Mouse (Mus musculus) regulatory T cell (primary cell): ENCODE measurements around the gene Bves.
"Not testable (repeated sequence)": the region's sequence is repeated elsewhere in the genome, so short reads cannot be mapped to it uniquely, and the experiment has no call there.

Experiments
- in situ Hi-C: fragments of 300-600 bp; cut with MboI, MseI; formaldehyde crosslinking; loops from one replicate; pipeline ENCODE4 v1.15.1; 2025; ENCODE audit warnings: high pct_unique_total_duplicates

Gene Bves

DNA sequence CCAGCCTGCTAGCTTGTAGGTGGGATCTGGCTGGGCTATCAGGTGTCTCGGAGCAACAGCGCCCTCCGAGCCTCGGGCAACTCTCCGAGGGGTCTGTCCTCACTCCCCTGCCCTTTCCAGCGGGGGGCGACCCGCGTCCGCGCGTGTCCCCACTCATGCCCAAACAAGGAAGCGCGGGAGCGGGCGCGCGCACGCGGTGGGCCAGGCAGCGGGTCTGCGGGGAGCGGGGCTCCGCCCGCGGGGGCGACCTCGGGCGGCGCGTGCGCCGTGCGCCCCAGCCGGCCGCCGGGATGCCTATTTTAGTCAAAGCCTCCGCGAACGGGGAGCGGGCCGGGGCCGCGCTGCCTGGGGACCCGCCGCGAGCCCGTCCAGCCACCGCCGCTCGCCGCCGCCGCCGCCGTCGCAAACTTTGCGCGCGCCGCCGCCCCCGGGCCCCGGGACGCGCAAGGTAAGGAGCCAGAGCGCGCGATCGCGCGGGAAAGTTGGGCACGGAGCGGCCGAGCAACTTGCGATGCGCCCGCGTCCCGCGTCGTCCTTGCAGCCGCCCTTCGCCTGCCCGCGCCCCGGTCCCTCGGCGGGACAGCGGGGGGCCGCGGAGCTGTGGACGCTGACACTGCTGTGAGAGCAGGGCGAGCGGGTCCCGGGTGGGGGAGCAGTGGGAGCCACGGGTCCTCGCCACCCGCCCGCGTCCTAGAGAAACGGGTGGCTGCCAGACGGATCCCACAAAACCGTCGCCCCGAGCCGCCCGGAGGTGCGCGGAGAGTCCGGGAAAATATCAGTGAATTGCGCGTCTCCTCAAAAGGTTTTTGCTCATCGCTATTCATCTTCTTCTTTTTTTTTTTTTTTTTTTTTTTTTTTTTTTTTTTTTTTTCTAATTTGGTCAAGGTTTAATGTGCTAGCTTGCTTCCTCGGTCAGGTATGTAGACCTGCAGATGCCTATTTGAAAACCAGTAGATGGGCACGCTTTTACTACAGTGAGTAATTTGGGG is at the start of gene Bves:
Gene Bves, plus strand, starts transcription at position 339 of the 989 bp plus-strand sequence.
- in situ Hi-C loops, result no loop called here

DNA sequence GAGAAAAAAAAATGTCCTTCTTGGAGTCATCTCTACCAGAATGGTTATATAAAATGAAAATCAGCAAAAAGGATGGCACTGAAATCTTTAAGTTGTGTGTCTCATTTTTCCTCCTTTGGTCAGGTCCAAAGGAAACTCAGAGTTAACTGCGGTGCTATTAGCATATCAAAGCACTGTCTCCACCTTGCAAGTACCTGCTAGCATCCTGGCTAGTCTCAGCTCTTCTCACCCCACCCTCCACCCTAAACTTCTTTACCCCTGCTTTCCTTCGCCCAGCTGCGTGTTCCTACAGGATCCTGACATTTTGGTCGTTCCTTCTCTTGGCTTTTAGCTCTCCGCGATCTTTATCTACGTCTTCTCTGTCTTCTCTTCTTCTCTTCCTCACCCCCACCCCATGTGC is 47.2 kb upstream of the Bves start:
- in situ Hi-C loops, result no loop called here

DNA sequence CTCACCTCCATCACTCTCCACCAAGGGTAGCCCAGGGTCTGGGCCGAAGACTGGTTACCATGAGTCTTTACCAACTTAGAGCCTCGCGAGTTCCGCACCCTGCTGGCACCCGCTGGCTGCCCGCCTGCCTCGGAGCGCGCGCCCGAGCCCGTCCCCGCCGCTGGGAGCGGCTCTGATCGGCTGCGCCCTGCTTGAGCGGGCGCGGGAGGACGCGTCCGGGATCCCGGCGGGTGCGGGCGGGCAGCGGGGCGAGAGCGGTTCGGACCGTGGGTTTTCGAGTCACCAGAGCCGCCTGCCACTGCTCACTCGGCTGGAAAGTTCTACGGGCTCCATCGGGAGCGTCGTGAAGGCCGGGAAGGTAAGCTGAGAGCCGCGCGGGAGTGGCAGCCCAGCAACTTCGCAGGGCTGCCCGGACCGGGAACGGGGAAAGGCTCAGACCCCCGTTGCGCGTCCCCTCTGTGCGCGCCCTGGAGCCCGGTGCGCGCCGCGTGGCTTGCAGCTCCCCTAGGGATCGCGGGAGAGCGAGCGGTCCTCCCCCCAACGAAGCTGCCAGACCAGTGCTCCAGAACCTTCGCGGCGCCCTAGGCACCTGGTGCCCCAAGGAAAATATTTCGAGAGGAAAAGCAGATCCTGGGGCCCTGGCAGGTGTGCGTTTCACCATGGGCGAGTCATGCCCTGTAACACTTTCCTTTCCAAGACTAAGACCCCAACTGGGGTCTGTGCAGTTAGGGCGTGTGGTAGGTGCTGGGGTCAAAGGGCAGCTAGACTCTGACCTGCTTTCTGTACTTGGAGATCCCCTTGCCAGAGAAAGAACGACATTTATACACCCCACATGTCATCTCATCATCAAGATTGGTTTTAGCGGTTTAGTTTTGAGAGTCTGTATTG is 46.1 kb upstream of the Bves start:
- in situ Hi-C loops, result no loop called here

DNA sequence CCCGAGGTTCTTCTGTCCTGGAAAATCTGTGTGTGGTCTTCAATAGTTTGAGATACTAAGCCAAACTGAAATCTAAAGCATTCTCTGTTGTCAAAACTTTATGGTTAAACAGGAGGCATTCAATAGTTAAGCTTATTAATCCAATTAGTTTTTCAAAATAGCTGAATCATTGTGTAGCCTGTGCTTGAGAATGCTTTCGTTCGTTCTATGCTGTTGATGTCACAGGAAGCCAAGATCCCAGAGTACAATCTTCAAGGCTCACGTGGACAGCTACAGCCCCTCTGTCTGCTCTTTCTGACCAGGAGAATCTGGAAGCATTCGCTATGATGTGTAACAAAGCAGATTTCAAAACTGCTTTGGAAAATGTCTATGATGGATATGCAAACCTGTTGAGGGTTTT is 45.0 kb upstream of the Bves start:
- in situ Hi-C loops, result no loop called here

DNA sequence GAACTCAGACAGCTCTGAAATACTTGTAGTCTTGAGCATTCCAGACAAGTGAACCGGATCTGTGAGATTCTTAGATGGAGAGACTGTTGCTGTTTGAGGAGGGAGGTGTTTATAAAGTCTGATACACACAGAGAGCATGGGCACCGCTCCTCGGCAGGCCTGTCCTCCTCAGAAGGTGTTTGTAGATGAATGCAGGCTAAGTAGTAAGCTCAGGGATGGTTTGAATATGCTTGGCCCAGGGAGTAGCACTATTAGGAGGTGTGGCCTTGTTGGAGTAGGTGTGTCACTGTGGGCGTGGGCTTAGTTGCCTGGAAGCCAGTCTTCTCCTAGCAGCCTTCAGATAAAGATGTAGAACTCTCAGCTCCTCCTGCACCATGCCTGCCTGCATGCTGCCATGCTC is 43.4 kb upstream of the Bves start:
- in situ Hi-C loops, result not testable (repeated sequence)

DNA sequence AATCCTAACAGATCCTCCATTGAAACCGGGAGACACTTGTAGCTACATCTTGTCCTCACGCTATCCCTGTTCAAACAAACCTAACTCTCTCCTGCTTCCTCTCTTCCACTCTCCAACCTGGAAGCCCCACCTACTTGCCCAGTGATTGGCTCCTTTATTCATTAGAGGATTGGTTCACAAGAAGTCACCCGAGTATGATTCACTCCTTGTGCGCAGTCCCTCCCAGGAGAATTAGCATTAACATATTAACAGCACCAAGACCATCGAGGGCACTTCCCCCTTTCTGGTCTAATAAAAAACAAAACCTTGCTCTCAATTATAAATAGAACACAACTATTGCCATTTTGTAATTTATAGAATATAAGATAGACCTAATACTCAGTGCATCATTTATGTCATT is 40.5 kb upstream of the Bves start:
- in situ Hi-C loops, result no loop called here

DNA sequence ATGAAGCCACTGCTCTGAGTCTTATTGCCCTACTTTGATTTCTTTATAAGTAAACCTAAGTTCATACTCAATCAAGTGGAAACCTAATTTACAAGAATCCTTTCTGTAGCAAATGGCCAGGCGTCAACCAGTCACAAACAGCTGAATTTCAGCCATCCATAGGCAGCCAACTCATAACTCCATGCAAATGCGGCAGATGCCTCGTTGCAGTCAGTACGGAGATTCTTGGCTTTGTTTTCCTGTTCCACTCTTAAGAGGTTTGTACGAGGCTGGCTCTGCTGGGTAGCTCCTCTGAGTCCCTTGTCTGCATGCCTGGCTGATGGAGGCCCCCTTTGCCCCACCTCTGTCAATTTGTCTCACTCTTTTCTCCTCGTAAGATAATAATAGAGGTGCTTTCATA is 37.1 kb upstream of the Bves start:
- in situ Hi-C loops, result no loop called here

DNA sequence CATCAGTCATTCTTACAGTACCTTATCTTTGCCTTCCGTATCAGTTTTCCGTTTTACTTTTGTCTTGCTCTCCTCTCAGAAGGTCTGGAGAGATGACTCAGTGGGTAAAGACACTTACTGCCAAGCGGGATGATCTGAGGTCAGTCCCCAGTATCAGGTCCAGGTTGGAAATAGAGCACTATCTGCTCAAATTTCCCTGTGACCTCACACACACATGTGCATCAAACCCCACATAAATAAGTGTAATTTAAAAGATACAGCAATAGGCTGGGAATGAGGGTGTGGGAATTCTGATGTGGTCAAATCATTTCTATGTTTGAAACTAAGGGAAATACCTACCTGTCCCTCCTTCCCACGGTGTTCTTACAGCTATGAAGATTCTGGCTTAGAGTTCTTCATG is 36.1 kb upstream of the Bves start:
- in situ Hi-C loops, result no loop called here

DNA sequence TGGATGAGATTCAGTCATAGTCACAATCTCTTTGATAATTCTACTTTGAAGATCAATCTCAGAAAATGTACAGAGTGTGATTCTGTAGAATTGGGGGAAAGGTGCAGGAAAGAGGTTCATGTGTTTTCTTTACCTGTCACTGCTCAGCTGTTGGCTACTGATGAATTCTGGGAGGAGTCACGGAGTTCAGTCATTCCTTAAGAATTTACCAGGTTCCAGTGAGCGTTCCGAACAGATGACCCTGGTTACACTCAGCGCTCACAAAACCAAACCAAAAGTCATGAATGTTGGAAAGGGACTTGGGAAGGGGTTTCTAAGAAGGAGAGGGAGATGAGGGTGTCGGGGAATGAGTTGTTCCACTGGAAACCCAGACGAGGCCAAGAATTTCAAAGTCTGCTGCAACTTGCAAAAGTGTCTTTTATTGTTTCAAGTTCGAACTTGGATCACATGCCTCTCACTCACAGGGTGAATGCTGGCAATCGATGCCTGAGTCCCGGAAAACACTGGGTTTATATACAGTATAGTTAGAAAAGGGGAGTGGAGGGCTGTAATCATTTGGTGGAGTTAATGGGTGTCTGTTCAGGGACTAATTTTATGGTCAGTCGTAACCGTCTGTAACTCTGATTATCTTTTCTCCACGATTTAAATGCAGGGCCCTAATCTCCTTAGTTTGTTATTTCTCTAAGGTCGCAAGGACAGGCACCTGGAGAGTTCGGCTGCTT is 32.1 kb upstream of the Bves start:
- in situ Hi-C loops, result loop anchor here (10.0 kb wide), 1 partner anchor 1009 kb away; no protein-coding TSS in a partner anchor

DNA sequence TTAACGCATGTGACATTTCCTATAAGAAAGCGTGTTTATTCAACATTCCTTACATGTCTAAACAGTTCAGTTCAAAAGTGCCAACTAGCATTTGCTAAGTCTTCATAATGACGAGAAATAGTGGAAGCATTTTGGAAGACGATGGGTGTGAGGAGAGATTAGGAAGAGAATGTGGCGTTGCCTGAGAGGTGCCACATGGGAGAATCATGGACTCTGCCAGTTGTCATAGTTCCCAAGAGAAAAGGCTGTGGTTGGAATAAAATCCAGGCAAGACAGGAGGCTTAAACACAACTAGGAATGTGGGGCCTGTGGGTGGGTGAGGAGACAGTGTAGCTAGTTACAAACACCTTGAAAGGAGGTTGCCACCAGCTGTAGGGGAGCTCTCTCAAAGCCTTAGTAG is 30.4 kb upstream of the Bves start:
- in situ Hi-C loops, result loop anchor here (10.0 kb wide), 1 partner anchor 1010 kb away; no protein-coding TSS in a partner anchor

DNA sequence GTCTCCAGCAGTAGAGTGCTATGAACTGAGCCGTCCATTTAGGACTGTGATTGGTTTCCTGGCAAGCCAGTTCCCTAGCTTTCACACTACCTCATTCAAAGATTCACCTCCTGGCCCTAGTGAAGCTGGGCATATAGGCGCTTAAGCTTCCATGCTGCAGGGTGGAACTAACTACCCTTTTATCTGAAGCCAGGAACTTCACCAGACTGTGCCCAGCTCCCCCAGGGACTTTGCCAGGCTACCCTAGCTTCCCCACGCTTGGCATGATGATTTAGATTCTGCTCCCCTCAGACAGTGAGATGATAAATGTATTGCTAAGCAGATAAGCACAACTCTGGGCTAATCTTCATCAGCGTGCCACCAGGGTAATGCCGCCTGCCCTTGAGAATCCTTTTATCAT is 24.4 kb upstream of the Bves start:
- in situ Hi-C loops, result loop anchor here (10.0 kb wide), 1 partner anchor 964 kb away; no protein-coding TSS in a partner anchor

DNA sequence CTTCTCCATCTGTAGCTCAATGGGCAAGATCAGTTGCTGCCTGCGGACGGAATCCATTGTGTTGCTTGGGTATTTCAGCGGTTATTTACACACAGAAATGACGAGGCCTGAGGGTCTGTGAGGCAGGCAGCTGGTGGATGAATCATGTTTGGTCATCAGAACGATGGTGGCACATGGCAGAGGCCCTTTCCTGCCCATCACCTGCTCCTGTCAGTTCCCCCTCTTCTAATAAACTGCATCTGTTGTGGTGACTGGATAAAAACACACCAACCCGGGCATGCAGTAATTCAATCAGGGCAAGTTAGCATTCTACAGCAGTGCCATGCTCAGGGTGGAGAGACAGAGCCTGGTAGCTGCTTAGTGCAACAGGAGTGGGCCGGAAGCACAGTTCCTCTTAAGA is 23.9 kb upstream of the Bves start:
- in situ Hi-C loops, result loop anchor here (10.0 kb wide), 1 partner anchor 963 kb away; no protein-coding TSS in a partner anchor

DNA sequence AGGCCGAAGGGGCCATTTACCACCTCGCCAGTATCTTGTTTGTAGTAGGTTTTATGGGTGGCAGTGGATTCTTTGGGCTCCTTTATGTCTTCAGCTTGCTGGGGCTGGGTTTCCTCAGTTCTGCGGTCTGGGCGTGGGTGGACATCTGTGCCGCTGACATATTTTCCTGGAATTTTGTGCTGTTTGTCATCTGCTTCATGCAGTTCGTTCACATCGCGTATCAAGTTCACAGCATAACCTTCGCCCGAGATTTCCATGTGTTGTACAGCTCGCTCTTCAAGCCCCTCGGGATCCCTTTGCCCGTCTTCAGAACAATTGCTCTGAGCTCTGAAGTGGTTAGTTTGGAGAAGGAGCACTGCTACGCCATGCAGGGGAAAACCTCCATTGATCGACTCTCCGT is 20.7 kb upstream of the Bves start:
- in situ Hi-C loops, result loop anchor here (10.0 kb wide), 1 partner anchor 960 kb away; no protein-coding TSS in a partner anchor

DNA sequence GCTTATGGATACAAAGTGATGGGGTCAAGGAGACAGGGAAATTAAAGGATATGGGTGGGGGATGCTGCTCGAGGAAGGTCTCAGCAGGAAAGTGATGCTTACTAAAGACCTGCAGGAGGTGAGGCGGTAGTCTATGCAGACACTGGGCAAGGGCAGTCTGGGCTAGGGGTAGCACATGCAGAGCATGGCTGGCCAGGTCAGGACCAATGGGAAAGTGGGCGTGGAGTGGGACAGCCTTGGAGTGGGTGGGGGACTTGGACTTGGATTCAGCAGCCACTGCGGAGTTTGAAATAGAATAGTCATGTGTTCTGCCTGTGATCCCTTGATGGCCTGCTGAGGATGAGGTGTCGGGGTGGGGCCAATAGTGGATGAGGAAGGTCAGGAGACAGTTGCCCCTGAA is 16.6 kb upstream of the Bves start:
- in situ Hi-C loops, result loop anchor here (10.0 kb wide), 1 partner anchor 956 kb away; no protein-coding TSS in a partner anchor

DNA sequence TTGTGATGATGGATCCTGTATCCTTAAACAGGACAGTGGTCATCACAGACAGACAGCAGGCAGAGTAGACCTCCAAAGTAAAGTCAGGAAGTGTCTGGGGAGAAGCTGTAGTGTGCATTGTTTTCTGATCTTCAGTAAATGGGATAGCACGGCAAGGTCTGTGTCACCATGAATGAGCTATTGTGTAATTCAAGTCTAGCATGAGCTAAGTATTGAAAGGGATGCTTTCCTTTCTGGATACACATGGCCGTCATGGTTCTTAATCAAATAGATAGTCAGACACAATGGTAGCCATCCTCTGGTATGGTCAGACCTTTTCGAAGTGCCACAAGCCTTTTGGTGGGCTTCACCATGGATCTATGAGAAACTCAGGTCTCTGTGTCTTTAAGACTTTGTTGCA is 15.3 kb upstream of the Bves start:
- in situ Hi-C loops, result no loop called here

DNA sequence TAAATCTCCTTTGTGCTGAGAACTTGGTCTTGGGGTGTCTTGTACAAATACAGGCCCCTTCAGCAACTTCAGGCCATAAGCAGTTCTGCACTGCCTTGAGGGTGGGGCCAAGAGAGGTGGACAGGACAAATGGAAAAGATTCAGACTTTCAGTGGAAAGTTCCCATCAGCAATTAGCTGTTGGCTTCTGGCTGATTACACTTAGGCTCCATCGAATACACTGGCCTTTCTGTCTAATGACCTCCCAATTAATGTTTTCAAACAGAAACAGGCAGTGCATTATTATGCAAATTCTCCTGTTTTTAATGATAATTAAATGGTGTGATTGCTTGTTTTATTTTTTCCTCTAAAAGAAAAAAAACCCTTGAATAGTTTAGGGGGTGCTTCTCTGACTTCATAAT is 11.4 kb upstream of the Bves start:
- in situ Hi-C loops, result no loop called here

DNA sequence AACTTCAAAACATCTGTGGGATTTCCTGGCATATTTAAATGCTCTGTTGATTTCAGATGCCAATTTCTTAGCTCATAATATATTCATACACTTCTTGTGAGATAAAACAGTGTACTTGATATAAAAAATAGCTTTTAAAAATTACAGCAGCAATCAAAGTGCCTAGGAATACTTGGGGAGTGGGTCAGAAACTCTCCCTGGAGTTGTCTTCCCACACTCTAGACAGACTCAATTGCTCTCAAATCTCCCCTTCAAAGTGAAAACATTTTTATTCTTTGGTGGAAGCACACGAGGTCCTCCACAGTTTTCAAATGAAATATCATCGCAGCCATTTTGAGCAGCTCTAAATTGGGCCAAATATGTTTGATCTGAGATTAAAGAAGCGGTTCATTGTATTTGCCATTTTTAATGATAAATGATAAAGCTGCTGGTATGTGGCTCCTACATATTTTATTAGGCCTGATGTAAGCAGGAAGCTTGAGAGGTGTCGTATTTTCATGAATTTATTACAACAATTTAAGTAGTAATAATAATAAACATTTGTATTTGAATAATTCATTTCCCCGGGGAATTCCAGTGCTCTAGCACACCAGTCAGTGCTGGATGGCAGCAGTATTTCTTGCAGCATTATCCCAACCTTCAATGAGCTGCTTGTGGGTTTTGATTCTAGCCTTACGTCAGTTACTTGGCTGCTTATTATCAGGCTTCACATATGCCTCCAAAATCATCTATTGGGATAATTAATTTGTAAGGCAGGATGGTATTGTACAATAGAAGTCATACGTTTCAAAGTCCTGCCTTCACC is 7.2 kb upstream of the Bves start:
- in situ Hi-C loops, result no loop called here

DNA sequence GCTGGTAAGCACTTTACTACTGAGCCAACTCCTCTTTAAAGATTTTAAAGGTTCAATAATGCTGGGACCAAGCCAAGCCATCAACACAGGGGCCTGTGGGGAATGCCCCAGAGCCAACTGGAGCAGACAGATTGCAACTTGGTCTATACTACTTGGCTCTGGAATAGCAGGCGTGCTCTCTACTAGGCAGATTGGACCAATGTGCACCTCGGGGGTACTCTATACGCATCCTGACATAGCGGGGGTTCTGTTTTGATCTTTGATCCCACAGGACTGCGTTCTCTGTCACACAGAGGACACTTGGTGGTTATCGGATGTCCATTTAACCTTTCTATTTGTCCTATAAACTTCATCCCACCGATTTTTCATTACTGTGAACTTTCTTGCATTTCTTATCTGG is 647 bp upstream of the Bves start:
- in situ Hi-C loops, result no loop called here

DNA sequence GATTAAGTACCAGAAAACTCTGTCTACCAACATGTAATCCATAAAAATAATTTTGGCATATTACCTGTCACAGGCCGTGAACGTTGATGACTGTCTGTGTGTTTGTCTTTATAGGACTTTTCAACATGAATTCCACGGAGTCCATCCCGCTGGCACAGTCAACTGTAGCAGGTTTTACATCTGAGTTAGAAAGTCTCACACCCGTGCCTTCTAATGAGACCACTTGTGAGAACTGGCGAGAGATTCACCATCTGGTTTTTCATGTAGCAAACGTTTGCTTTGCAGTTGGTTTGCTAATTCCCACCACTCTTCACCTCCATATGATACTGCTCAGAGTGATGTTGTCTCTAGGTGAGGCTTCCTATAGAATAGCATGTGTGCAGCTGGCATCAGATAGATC is 3.5 kb downstream of the Bves start:
- in situ Hi-C loops, result no loop called here

DNA sequence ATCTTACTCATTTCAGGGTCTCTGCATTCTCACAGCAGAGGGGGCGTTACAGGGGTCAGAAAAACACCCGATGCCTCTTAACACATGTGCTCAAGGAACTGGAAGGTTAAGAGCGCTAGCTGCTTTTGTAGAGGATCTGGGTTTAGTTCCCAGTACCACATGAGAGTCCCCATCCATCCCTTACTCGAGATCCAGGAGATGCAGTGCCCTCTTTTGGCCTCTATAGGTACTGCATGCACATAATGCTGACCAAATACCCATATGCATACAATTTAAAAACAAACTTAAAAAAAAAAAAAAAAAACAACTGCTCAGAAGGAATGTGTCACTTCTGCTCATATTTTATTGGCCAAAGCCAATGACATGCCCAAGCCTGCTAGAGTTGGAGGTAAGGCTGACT is 8.8 kb downstream of the Bves start:
- in situ Hi-C loops, result no loop called here

DNA sequence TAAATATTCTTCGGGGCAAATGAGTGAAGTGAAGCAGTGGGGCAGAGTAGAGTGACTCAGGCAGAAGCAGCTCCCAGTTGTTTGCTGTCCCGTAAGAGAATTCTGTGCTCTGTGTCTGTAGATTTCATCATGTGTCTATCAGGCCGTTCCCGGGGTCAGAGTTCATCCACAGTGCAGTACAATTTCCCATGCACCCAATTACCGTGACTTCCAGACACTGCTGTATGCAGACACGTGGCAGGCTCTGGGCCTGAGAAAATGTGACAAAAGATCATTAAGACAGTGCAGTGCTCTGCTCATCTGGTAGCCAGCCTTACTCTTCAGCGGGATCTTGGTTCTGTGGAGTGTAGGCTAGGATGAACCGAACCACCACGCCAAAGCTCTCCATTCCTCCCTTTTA is 9.6 kb downstream of the Bves start:
- in situ Hi-C loops, result no loop called here
